Mouse (Mus musculus): ENCODE data around the gene Ugt1a8. TPM values are rescaled to one million over a fixed set of nuclear protein-coding genes. Genes with fewer than 3 reads are reported as not detected.

The Ugt1a8 gene
- polyA plus RNA-seq, 1 experiment = not detected

GRCm38 (mm10) chr1:88253540-88253939, 165.9 kb downstream of the Ugt1a8 start:
- Histone ChIP-seq H3K4me3 (ENCODE audit: insufficient read depth, low read depth, low read length) (no peak overlapping the region), H3K27ac (ENCODE audit: insufficient read depth, low read depth, low read length) (no peak overlapping the region), H3K4me1 (ENCODE audit: control insufficient read depth, insufficient read depth, low read length) (no peaks in the 10 kb centered on the region)
- WGBS = 74% methylated on average over 6 of the region's 6 CpGs
- TF ChIP-seq POLR2A (IDR thresholded peaks at IDR 0.05; ENCODE audit: insufficient read depth, low read depth, low read length) = no peak
- no peak for TF ChIP-seq CTCF (IDR thresholded peaks at IDR 0.05; ENCODE audit: insufficient read depth, low read depth, low read length)

- WGBS = 91% methylated on average over 12 of the region's 12 CpGs
- Histone ChIP-seq H3K4me3 (ENCODE audit: insufficient read depth, low read depth, low read length) (no peak overlapping the region), H3K27ac (ENCODE audit: insufficient read depth, low read depth, low read length) (no peak overlapping the region), H3K4me1 (ENCODE audit: control insufficient read depth, insufficient read depth, low read length) (peaks cover 3% of the 10 kb centered on the region; the same call in 1 of the 2 replicates)
- TF ChIP-seq POLR2A (IDR thresholded peaks at IDR 0.05; ENCODE audit: insufficient read depth, low read depth, low read length) (no peak), CTCF (IDR thresholded peaks at IDR 0.05; ENCODE audit: insufficient read depth, low read depth, low read length) (no peak)
Observed at GRCm38 (mm10) chr1:88254793-88255465, 167.3 kb downstream of the Ugt1a8 start.

DNA sequence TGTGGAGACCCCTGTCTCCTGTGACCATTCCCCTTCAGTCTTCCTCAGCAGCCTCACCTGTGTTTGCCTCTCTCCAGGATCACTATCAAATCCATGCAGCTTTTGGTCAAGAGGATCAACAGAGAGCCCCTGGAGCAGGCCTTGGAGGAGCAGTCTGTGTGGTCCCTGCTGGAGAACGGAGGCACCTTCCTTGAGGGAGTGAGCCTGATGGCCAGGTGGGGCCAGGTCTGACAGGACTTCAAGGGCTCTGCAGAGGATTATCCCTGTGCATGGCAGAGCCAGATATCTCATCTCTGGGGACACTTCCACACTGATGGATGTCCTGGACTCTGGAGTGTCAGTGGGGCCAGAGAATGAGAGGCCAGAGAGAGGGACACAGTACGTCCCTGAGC, 167.8 kb downstream of the Ugt1a8 start:
- TF ChIP-seq POLR2A (IDR thresholded peaks at IDR 0.05; ENCODE audit: insufficient read depth, low read depth, low read length) (no peak), CTCF (IDR thresholded peaks at IDR 0.05; ENCODE audit: insufficient read depth, low read depth, low read length) (no peak)
- 60% methylated on average over 2 of the region's 2 CpGs for WGBS
- H3K4me3 ChIP-seq (ENCODE audit: insufficient read depth, low read depth, low read length) = no peak overlapping the region

DNA sequence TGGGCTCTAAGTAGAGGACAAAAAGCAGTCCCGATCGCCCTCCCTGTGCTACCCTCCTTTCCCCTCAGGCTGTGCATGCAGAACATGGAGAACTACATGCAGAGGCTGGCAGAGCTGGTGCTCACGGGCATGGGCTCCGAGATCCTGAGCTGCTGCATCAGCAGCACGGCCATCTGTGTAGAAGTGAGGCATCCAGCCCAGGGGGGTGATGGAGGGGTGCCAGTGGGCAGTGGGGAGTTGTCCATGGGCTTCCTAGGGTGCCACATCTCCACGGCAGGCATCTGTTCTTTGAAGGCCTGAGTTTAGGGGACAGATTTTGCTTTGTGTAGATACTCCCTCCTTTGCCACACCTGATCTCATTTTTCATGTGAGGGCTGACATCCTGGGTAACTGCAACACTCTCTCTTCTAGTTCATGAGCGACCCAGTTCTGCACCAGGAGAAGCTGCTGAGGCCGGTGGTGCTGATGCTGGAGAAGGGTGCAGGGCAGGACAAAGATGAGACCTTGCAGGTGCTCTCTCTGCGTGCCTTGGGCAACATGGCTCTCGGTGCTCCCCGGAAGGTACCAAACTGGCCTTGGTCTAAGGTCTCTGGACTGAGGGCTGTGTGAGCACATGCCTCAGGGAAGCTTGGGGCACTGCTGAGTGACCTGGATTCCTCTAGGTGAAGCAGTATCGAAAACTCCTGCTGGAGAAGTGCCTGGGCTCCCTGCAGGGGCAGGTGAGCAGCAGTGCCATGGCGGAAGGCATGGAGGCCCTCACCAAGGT, 168.6 kb downstream of the Ugt1a8 start:
- TF ChIP-seq POLR2A (IDR thresholded peaks at IDR 0.05; ENCODE audit: insufficient read depth, low read depth, low read length) (no peak), CTCF (IDR thresholded peaks at IDR 0.05; ENCODE audit: insufficient read depth, low read depth, low read length) (no peak)
- H3K4me3 ChIP-seq (ENCODE audit: insufficient read depth, low read depth, low read length) = no peak overlapping the region
- H3K27ac ChIP-seq (ENCODE audit: insufficient read depth, low read depth, low read length) = no peak overlapping the region
- 80% methylated on average over 13 of the region's 13 CpGs for WGBS
- H3K4me1 ChIP-seq (ENCODE audit: control insufficient read depth, insufficient read depth, low read length) = peaks cover 3% of the 10 kb centered on the region; the same call in 1 of the 2 replicates

More for the DNA sequence above, 167.8 kb downstream of the Ugt1a8 start:
- Histone ChIP-seq H3K4me1 (ENCODE audit: control insufficient read depth, insufficient read depth, low read length) (peaks cover 3% of the 10 kb centered on the region; the same call in 1 of the 2 replicates), H3K27ac (ENCODE audit: insufficient read depth, low read depth, low read length) (no peak overlapping the region)

- Histone ChIP-seq H3K4me3 (ENCODE audit: insufficient read depth, low read depth, low read length) (no peak overlapping the region), H3K27ac (ENCODE audit: insufficient read depth, low read depth, low read length) (no peak overlapping the region), H3K4me1 (ENCODE audit: control insufficient read depth, insufficient read depth, low read length) (peaks cover 3% of the 10 kb centered on the region; the same call in 1 of the 2 replicates)
- WGBS = 80% methylated on average over 10 of the region's 10 CpGs
- TF ChIP-seq CTCF (IDR thresholded peaks at IDR 0.05; ENCODE audit: insufficient read depth, low read depth, low read length) = no peak
- TF ChIP-seq POLR2A (IDR thresholded peaks at IDR 0.05; ENCODE audit: insufficient read depth, low read depth, low read length) = no peak
Observed at GRCm38 (mm10) chr1:88256886-88257663, 169.5 kb downstream of the Ugt1a8 start.

- H3K4me1 ChIP-seq (ENCODE audit: control insufficient read depth, insufficient read depth, low read length) = peaks cover 6% of the 10 kb centered on the region; the same call in 1 of the 2 replicates
- no peak overlapping the region for H3K27ac ChIP-seq (ENCODE audit: insufficient read depth, low read depth, low read length)
- TF ChIP-seq CTCF (IDR thresholded peaks at IDR 0.05; ENCODE audit: insufficient read depth, low read depth, low read length) (no peak), POLR2A (IDR thresholded peaks at IDR 0.05; ENCODE audit: insufficient read depth, low read depth, low read length) (no peak)
- no peak overlapping the region for H3K4me3 ChIP-seq (ENCODE audit: insufficient read depth, low read depth, low read length)
- 81% methylated on average over 6 of the region's 6 CpGs for WGBS
Observed at GRCm38 (mm10) chr1:88257681-88258080, 170.1 kb downstream of the Ugt1a8 start.

- WGBS = 71% methylated on average over 6 of the region's 6 CpGs
Observed at GRCm38 (mm10) chr1:88258361-88258760, 170.7 kb downstream of the Ugt1a8 start.

DNA sequence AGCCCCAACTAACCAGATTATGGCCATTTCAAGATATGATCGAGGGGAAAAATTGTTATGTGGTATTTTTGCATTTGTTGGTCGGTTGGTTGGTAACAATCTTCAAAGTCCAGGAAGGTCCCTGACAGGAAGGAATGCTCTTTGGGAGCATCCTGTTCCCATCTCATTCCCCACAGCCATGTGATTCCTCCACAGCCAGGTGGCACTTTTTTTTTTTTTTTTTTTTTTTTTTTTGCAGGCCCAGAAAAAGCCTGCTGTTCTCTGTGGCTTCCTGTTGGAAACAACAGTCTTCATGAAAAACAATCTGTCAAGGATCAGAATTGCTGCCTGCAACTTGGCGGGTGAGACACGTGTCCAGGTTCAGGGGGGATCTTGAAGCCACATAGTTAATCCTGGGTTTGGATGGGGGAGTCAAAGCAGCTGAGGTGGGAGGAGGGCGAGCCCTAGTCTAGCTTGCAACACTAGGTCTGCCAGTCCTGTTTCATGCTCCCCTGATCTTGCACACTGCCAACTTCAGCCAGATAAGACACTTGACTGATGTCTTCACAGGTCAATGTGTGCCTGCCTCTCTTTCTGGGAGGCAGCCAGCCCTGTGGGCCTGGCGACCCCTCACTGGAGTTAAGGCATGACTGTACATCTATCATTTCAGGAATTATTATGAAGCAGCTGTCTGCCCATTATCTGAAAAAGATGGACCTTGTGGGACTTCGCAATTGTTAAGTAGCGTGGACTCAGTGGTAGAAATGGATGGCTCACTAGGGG, 171.4 kb downstream of the Ugt1a8 start:
- no peak overlapping the region for H3K27ac ChIP-seq (ENCODE audit: insufficient read depth, low read depth, low read length)
- no peak overlapping the region for H3K4me3 ChIP-seq (ENCODE audit: insufficient read depth, low read depth, low read length)
- 80% methylated on average over 8 of the region's 8 CpGs for WGBS
- TF ChIP-seq CTCF (IDR thresholded peaks at IDR 0.05; ENCODE audit: insufficient read depth, low read depth, low read length) = no peak
- TF ChIP-seq POLR2A (IDR thresholded peaks at IDR 0.05; ENCODE audit: insufficient read depth, low read depth, low read length) = no peak
- H3K4me1 ChIP-seq (ENCODE audit: control insufficient read depth, insufficient read depth, low read length) = peaks cover 6% of the 10 kb centered on the region; the same call in 1 of the 2 replicates

More at GRCm38 (mm10) chr1:88258361-88258760, 170.7 kb downstream of the Ugt1a8 start:
- Histone ChIP-seq H3K27ac (ENCODE audit: insufficient read depth, low read depth, low read length) (no peak overlapping the region), H3K4me3 (ENCODE audit: insufficient read depth, low read depth, low read length) (no peak overlapping the region), H3K4me1 (ENCODE audit: control insufficient read depth, insufficient read depth, low read length) (peaks cover 6% of the 10 kb centered on the region; the same call in 1 of the 2 replicates)
- TF ChIP-seq CTCF (IDR thresholded peaks at IDR 0.05; ENCODE audit: insufficient read depth, low read depth, low read length) = no peak
- TF ChIP-seq POLR2A (IDR thresholded peaks at IDR 0.05; ENCODE audit: insufficient read depth, low read depth, low read length) = no peak

All from olfactory bulb, adult 2 months (tissue).